Mouse (Mus musculus) kidney, embryonic 15.5 days (tissue): Measurements from ENCODE around the gene Pign. TPM values are rescaled to one million over a fixed set of nuclear protein-coding genes. Genes with fewer than 3 reads are reported as not detected.

Experiments
- ATAC-seq: fragments of 200-750 bp; cut with Nextera tagmentation; replicated peaks from 2 replicates; pipeline ENCODE4 v1.8.0; 2017; ENCODE audit warnings: moderate TSS enrichment; ENCODE audit not compliant: low FRiP score
- H3K27ac ChIP-seq: fragments of 300-500 bp; sonication (generic); 2 replicates; pipeline ENCODE4 v1.5.1; 2015; ENCODE audit warnings: mild to moderate bottlenecking, inconsistent platforms
- H3K27me3 ChIP-seq: fragments of 300-500 bp; sonication (generic); 2 replicates; pipeline ENCODE4 v1.6.1; 2015; ENCODE audit warnings: inconsistent platforms
- H3K36me3 ChIP-seq: fragments of 300-500 bp; sonication (generic); 2 replicates; pipeline ENCODE4 v1.6.1; 2015; ENCODE audit warnings: inconsistent platforms
- H3K4me1 ChIP-seq: fragments of 300-500 bp; sonication (generic); 2 replicates; pipeline ENCODE4 v1.6.1; 2015; ENCODE audit warnings: inconsistent platforms
- H3K4me2 ChIP-seq: fragments of 300-500 bp; sonication (generic); 2 replicates; pipeline ENCODE4 v1.6.1; 2015; ENCODE audit warnings: moderate library complexity, mild to moderate bottlenecking, inconsistent platforms
- H3K4me3 ChIP-seq: fragments of 300-500 bp; sonication (generic); replicated peaks from 2 replicates; pipeline ENCODE4 v1.5.1; 2015; ENCODE audit warnings: mild to moderate bottlenecking, inconsistent platforms
- H3K9ac ChIP-seq: fragments of 300-500 bp; sonication (generic); 2 replicates; pipeline ENCODE4 v1.6.1; 2015; ENCODE audit warnings: mild to moderate bottlenecking, inconsistent platforms
- H3K9me3 ChIP-seq: fragments of 300-500 bp; sonication (generic); replicated peaks from 2 replicates; pipeline ENCODE4 v1.6.1; 2016; ENCODE audit warnings: inconsistent platforms
- WGBS: fragments of 180-500 bp; shearing (Covaris S2); methylation state at CpG from one replicate; pipeline ENCODE4 v1.1.7; 2015; ENCODE audit warnings: mixed read lengths; 5-methylcytosine and 5-hydroxymethylcytosine counted together
- polyA plus RNA-seq: library from polyadenylated mRNA; unstranded; fragments of >200 nt; fragmentation: Nextera tagmentation; extraction: Ambion mirVana; gene quantifications from 2 replicates; pipeline ENCODE4 v1.2.1, GENCODE M21; 2015

Gene Pign
- polyA plus RNA-seq = 14.0 and 15.2 TPM in 2 replicates

- peak within 1 kb of the TSS; percentile 91 for H3K4me3 ChIP-seq
- H3K27me3 ChIP-seq = no peaks in the 10 kb centered on the region
- H3K9me3 ChIP-seq = no peaks in the 10 kb centered on the region
- peaks cover 22% of the 10 kb centered on the region for H3K4me1 ChIP-seq
- under 1% methylated on average over 41 of the region's 41 CpGs for WGBS
- H3K4me2 ChIP-seq = peak within 1 kb of the TSS; percentile 82
- H3K36me3 ChIP-seq = peaks cover 2% of the 10 kb centered on the region; the same call in 1 of the 2 replicates
- peak; percentile 99 for ATAC-seq
- H3K27ac ChIP-seq = peak within 1 kb of the TSS; percentile 92
- peak within 1 kb of the TSS; percentile 84 for H3K9ac ChIP-seq
Measured at GRCm38 (mm10) chr1:105663171-105663961, at the start of gene Pign, which contains the start of gene Relch. Gene Pign (minus strand): TSS chr1:105663677. Gene Relch (plus strand): TSS chr1:105663861.

DNA sequence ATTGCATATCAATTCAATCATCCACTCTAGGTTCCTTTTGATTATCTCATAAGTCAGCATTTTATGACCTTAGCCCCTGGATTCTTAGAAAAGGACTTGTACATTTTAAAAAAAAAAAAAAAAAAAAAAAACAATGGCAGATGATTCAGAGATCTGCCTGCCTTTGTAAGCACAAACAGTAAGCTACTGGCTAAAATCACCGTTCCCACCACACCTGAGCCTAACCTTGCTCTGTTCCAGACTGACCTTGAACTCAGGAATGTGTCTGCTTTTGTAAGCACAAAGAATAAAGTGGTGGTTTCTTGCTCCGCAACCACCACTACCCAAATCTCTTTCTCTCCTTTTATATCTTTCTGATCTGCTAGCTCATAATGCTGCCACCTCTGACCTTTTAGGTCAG is 49.3 kb upstream of the Pign start:
- Histone ChIP-seq H3K4me2 (no peak overlapping the region), H3K27me3 (no peaks in the 10 kb centered on the region), H3K9me3 (no peaks in the 10 kb centered on the region), H3K4me1 (no peaks in the 10 kb centered on the region), H3K36me3 (peaks cover 39% of the 10 kb centered on the region), H3K9ac (no peak overlapping the region), H3K27ac (no peak overlapping the region), H3K4me3 (no peak overlapping the region)
- no peak for ATAC-seq
- 94% methylated on average over 2 of the region's 2 CpGs for WGBS

DNA sequence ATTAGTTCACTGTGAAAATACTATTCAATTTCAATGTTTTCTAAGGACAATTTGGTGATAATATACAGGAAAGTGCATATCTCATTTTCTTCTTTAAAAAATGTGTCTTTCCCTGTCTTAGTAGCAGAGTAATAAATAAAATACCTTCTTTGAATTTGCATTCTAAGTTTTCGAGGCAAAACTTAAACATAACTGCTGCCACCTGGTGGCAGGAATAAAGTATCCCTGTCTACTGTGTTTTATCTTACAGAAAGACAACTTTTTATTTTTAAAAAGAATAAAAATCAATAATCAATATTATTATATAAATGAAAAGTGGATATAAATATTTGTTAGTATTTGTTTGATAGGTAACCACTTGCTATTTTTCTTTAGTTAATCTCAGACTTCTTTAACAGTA is 47.8 kb upstream of the Pign start:
- no peak overlapping the region for H3K27ac ChIP-seq
- no peak overlapping the region for H3K4me2 ChIP-seq
- ATAC-seq = no peak
- no peak overlapping the region for H3K4me3 ChIP-seq
- H3K9me3 ChIP-seq = no peaks in the 10 kb centered on the region
- no peaks in the 10 kb centered on the region for H3K4me1 ChIP-seq
- no peaks in the 10 kb centered on the region for H3K27me3 ChIP-seq
- H3K36me3 ChIP-seq = peaks cover 38% of the 10 kb centered on the region
- 34% methylated on average over 1 of the region's 1 CpGs for WGBS
- no peak overlapping the region for H3K9ac ChIP-seq

DNA sequence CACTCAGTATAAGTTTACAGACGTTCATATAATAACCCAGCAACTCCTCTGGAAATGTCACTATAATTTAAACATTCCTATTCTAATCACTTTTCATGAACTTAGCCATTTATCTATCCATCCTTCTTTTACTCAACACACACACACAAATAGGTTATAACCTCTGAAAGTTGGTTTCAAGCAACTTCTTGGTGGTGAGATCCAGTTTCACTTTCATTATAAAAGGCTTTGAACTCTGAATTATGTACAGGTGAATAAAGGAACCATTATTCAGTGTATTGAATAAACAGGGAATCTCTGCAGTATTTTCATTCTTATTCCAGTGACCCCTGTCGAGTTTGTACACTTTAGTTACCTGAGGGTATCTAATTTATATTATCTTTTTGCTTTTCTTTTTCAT is 45.9 kb upstream of the Pign start:
- no peaks in the 10 kb centered on the region for H3K27me3 ChIP-seq
- WGBS = 67% methylated on average over 2 of the region's 2 CpGs
- ATAC-seq = no peak
- no peak overlapping the region for H3K4me3 ChIP-seq
- H3K4me2 ChIP-seq = no peak overlapping the region
- no peaks in the 10 kb centered on the region for H3K9me3 ChIP-seq
- H3K9ac ChIP-seq = no peak overlapping the region
- no peak overlapping the region for H3K27ac ChIP-seq
- no peaks in the 10 kb centered on the region for H3K4me1 ChIP-seq
- peaks cover 37% of the 10 kb centered on the region for H3K36me3 ChIP-seq

- Histone ChIP-seq H3K27me3 (no peaks in the 10 kb centered on the region), H3K4me2 (no peak overlapping the region), H3K4me1 (no peaks in the 10 kb centered on the region), H3K36me3 (peaks cover 11% of the 10 kb centered on the region), H3K27ac (no peak overlapping the region), H3K9ac (no peak overlapping the region), H3K4me3 (no peak overlapping the region), H3K9me3 (no peaks in the 10 kb centered on the region)
- no peak for ATAC-seq
- WGBS = 93% methylated on average over 4 of the region's 4 CpGs
Measured at GRCm38 (mm10) chr1:105700984-105701530, 37.6 kb upstream of the Pign start.

DNA sequence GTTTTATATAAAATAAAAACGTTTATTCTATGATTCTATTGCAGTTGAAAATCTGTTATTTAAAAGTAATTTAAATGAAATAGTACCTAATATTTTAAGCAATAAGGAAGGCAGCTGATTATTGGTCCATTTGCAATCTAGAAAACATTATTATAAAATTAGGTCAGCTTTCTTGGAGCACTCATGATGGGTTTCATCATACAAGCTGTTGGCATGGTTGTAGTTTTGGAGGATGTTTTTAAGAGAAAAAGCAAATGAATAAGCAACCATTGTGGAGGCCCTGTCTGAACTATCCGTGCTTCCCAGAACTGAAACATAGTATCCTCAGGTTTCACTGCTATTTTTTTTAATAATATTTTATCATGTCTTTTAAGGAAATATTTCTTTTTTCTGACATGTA is 32.1 kb upstream of the Pign start:
- H3K27me3 ChIP-seq = no peaks in the 10 kb centered on the region
- H3K4me3 ChIP-seq = no peak overlapping the region
- 86% methylated on average over 2 of the region's 2 CpGs for WGBS
- no peak for ATAC-seq
- H3K9me3 ChIP-seq = no peaks in the 10 kb centered on the region
- H3K4me1 ChIP-seq = no peaks in the 10 kb centered on the region
- H3K4me2 ChIP-seq = no peak overlapping the region
- H3K36me3 ChIP-seq = peaks cover 14% of the 10 kb centered on the region
- no peak overlapping the region for H3K9ac ChIP-seq
- H3K27ac ChIP-seq = no peak overlapping the region

GRCm38 (mm10) chr1:105685501-105685900 is 22.0 kb upstream of the Pign start:
- Histone ChIP-seq H3K36me3 (peaks cover 5% of the 10 kb centered on the region; the same call in 1 of the 2 replicates), H3K4me3 (no peak overlapping the region), H3K9ac (no peak overlapping the region), H3K27me3 (no peaks in the 10 kb centered on the region), H3K4me1 (no peaks in the 10 kb centered on the region), H3K4me2 (no peak overlapping the region), H3K9me3 (no peaks in the 10 kb centered on the region), H3K27ac (no peak overlapping the region)
- ATAC-seq = no peak
- WGBS = 84% methylated on average over 3 of the region's 3 CpGs

DNA sequence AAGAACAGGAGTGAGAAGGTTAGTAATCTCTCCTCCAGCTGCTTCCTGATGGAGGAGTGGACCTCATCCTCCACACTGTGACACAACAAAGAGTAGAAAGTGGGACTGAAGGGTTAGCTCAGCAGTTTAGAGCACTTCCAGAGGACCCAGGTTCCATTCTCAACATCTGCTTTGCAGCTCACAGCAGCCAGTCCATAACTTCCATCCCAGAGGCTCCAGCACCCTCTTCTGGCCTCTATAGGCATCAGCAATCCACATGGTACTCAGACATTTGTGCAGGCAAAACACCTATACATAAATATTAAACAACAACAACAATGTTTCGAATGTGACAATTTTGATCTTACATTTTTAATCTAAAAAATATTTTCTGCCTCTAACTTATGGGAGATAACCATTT is 17.1 kb upstream of the Pign start:
- no peak for ATAC-seq
- WGBS = 86% methylated on average over 1 of the region's 1 CpGs
- no peak overlapping the region for H3K9ac ChIP-seq

DNA sequence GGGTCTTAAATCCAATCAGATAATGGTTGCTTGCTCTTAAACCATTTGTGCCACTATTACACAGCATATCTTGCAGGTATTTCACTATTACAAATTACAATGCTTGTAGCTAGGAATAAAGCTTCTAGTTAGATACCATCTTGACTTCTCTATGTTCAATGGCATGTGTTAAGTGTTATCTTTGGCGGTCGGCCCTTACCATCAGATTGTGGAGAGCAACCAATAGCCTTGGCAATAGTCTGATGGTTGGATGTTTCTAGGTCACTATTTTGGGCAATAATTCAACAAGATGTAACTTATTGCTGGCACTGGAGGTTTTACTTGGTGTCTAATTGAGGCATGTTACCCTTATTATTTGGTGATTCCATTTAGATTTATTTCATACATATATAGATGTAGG is 11.3 kb upstream of the Pign start:
- no peak overlapping the region for H3K9ac ChIP-seq
- no peaks in the 10 kb centered on the region for H3K27me3 ChIP-seq
- H3K4me3 ChIP-seq = no peak overlapping the region
- WGBS = 90% methylated on average over 2 of the region's 2 CpGs
- H3K36me3 ChIP-seq = peaks cover 9% of the 10 kb centered on the region; the same call in 1 of the 2 replicates
- ATAC-seq = no peak
- no peaks in the 10 kb centered on the region for H3K9me3 ChIP-seq
- no peaks in the 10 kb centered on the region for H3K4me1 ChIP-seq
- no peak overlapping the region for H3K4me2 ChIP-seq
- H3K27ac ChIP-seq = no peak overlapping the region

More for the DNA sequence above, 17.1 kb upstream of the Pign start:
- Histone ChIP-seq H3K27me3 (no peaks in the 10 kb centered on the region), H3K4me2 (no peak overlapping the region), H3K4me1 (no peaks in the 10 kb centered on the region), H3K4me3 (no peak overlapping the region), H3K27ac (no peak overlapping the region), H3K36me3 (peaks cover 9% of the 10 kb centered on the region; the same call in 1 of the 2 replicates), H3K9me3 (no peaks in the 10 kb centered on the region)

GRCm38 (mm10) chr1:105669700-105670099 is 6.2 kb upstream of the Pign start:
- H3K4me3 ChIP-seq = no peak overlapping the region
- no peak overlapping the region for H3K9ac ChIP-seq
- ATAC-seq = no peak
- H3K27me3 ChIP-seq = no peaks in the 10 kb centered on the region
- H3K4me2 ChIP-seq = no peak overlapping the region
- peaks cover 8% of the 10 kb centered on the region for H3K4me1 ChIP-seq
- no peaks in the 10 kb centered on the region; the same call in 1 of the 2 replicates for H3K36me3 ChIP-seq
- H3K9me3 ChIP-seq = no peaks in the 10 kb centered on the region
- H3K27ac ChIP-seq = no peak overlapping the region

DNA sequence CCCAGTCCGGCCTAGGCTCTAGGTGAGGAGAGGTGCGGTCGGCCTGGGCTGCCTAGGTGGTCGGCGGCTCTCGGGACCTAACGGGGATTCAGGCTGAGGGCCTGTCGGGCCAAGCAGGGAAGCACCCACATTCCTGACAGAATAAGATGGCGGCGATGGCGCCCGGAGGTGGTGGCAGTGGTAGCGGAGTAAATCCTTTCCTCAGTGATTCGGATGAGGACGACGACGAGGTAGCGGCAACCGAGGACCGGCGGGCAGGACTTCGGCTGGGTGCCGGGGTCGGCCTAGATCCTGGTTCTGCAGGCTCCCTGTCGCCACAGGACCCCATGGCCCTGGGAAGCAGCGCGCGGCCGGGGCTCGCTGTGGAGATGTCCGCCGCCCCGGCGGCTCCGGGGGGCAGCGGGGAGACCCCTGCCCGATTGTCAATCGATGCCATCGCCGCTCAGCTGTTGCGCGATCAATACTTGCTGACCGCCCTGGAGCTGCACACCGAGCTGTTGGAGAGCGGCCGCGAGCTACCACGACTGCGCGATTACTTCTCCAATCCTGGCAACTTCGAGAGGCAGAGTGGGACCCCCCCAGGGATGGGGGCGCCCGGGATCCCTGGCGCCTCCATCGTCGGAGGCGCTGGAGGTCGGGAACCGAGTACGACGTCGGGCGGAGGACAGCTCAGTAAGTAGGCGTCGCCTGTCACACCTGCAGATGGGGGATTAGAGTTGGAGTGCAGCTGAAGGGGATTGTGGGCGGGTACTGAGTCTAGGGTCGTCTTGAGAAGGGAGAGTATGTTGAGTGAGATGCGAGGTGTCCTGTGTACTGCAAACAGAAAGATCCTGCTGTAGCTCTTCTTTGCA is 710 bp upstream of the Pign start:
- ATAC-seq = peak; percentile 44
- WGBS = under 1% methylated on average over 67 of the region's 68 CpGs

GRCm38 (mm10) chr1:105662820-105663170 is 682 bp downstream of the Pign start:
- Histone ChIP-seq H3K9ac (peak overlapping the region; percentile 76), H3K36me3 (peaks cover 2% of the 10 kb centered on the region; the same call in 1 of the 2 replicates), H3K4me1 (peaks cover 22% of the 10 kb centered on the region), H3K9me3 (no peaks in the 10 kb centered on the region), H3K4me2 (peak overlapping the region; percentile 66), H3K27me3 (no peaks in the 10 kb centered on the region), H3K27ac (peak overlapping the region; percentile 92), H3K4me3 (peak overlapping the region; percentile 91)
- 13% methylated on average over 6 of the region's 6 CpGs for WGBS
- no peak for ATAC-seq

More for the DNA sequence above, 710 bp upstream of the Pign start:
- no peaks in the 10 kb centered on the region for H3K9me3 ChIP-seq
- no peaks in the 10 kb centered on the region; the same call in 1 of the 2 replicates for H3K36me3 ChIP-seq
- H3K4me3 ChIP-seq = peak overlapping the region; percentile 91
- peak overlapping the region; percentile 63 for H3K27ac ChIP-seq
- H3K27me3 ChIP-seq = no peaks in the 10 kb centered on the region
- peaks cover 22% of the 10 kb centered on the region for H3K4me1 ChIP-seq
- peak overlapping the region; percentile 82 for H3K4me2 ChIP-seq
- H3K9ac ChIP-seq = peak overlapping the region; percentile 84
